Mouse (Mus musculus) adrenal gland, postnatal 25 days (tissue): ENCODE data around the gene Rasl10a. TPM values are rescaled to one million over a fixed set of nuclear protein-coding genes. Genes with fewer than 3 reads are reported as not detected.

Source experiments
- DNase-seq: peaks from one replicate; pipeline ENCODE4 v3.0.0; 2021; ENCODE audit warnings: mixed read lengths
- total RNA-seq: library from RNA; stranded (reverse); gene quantifications from 2 replicates; pipeline ENCODE4 v1.2.3, GENCODE M21; 2021

Gene Rasl10a
- total RNA-seq, 1 experiment from 2014 or later = 0.39 TPM

- DNase-seq = no peak
Observed at GRCm38 (mm10) chr11:5052200-5052854, 5.6 kb upstream of the Rasl10a start.

- no peak for DNase-seq
Observed at GRCm38 (mm10) chr11:5054151-5054550, 3.8 kb upstream of the Rasl10a start.

GRCm38 (mm10) chr11:5054874-5055273 lies 3.1 kb upstream of the Rasl10a start:
- DNase-seq = no peak

DNA sequence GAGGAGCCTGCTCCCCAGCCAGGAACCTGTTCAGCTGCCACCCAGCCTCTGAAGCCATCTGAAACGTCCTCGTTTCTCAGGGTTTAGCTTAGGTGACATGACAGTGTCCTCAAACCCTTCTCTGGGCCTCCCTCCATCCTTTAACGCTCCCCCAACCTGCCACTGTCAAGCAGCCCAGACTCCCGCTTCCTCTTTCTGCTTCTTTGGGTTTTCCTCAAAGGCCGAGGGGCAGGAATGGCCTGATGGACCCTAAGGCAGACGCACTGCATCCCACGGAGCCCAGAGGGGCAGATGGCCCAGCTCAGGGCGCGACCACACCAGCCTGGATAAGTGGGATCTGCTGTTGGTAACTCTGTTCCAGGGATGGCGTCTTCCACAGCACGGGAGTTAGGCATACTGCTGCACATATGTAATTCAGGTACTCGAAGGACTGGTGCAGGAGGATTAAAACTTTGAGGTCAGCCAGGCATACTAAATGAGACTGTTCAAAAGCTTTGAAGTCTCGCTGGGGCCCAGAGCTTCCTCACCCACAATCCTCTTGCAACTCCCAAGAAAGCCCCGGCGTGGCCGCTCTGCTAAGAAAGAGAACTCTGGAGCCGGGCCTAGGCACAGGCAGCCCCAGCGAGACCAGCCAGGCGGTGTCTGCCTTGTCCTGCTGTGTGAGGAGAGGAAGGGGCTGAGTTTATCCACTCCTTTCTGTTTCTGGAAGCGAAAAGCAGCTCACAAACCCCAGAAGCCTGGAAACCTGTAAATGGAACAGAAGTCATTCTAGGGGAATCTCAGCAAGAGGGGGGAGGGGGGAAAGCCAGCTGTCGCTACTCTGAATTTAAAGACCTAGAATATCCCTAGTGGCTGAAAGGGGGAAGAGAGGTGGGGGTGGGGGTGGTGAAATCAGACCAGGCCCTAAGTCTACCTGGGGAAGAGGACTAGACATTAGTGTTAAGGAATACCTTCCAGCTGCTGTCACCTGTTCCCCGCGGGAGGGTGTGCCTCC lies 1.7 kb upstream of the Rasl10a start:
- DNase-seq = no peak

GRCm38 (mm10) chr11:5057064-5057463 lies 864 bp upstream of the Rasl10a start:
- DNase-seq = no peak

DNA sequence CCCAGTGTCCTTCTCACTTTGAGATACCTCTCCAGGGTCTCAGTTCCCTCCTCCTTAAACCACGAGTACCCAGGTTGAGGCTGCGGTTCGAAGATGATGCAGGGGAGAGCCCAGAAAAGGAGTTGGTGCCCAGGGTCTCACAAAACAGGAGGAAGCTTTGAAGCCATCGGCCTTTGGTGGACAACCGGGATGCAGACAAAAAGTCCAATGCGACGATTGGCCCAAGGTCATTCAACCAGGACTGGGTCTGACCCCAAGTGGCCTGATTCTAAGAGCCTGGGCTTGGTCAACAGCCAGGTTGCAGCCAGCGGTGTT lies 430 bp upstream of the Rasl10a start:
- DNase-seq = no peak

DNA sequence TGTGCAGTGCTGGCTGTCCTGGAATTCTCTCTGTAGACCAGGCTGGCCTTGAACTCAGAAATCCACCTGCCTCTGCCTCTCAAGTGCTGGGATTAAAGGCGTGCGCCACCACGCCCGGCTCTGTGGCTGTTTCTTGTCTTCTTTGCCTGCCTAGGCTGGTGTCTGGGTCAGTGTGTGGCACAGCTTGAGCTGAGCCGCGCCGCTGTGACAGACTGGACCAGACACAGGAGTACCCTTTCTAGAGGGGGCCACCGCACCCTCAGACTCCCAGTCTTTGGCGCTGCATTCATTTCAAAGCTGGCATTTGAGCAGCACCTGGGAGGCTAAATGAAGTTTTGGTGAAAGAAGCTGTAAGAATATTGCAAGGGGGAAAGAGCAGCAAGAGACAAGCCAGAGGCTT lies 855 bp downstream of the Rasl10a start:
- no peak for DNase-seq

- DNase-seq = no peak
Observed at GRCm38 (mm10) chr11:5059230-5059629, 1.3 kb downstream of the Rasl10a start.

GRCm38 (mm10) chr11:5059704-5060156 lies 1.8 kb downstream of the Rasl10a start:
- DNase-seq = peak; percentile 35

DNA sequence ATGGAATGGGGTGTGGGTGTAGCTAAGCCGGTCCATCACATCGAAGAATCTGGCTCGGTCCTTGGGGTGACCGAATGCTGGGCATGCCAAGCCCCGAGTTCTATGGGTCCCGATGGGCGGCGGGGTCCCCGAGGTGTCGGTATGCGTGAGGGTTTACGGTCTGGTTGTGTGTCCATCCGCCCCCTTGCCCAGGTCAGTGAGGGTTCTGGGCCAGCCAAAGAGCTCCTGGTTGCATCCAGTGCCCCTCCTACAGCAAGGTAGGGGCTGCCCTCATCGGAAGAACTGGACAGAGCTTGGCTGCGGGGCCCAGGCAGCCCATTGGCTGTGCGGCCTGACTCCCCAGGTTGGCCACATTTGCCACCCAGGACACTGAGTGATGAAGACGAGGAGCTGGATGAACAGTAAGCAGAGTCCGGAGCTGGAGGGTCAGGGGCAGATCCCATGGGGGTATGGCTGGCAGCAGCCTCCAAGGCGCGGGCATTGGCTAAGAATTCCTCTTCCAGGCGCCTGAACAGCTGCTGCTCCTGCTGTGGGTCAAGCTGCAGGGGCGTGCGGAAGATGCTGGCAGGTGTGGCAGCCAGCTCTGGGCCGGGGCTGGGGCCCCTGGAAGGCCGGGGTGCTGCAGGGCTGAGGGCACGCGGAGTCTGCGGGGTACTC lies 3.0 kb downstream of the Rasl10a start:
- DNase-seq = no peak

- DNase-seq = peak; percentile 97
Observed at GRCm38 (mm10) chr11:5061413-5062139, 3.6 kb downstream of the Rasl10a start.

GRCm38 (mm10) chr11:5062326-5062725 lies 4.4 kb downstream of the Rasl10a start:
- DNase-seq = no peak

GRCm38 (mm10) chr11:5062860-5063505 lies 5.1 kb downstream of the Rasl10a start:
- DNase-seq = no peak

DNA sequence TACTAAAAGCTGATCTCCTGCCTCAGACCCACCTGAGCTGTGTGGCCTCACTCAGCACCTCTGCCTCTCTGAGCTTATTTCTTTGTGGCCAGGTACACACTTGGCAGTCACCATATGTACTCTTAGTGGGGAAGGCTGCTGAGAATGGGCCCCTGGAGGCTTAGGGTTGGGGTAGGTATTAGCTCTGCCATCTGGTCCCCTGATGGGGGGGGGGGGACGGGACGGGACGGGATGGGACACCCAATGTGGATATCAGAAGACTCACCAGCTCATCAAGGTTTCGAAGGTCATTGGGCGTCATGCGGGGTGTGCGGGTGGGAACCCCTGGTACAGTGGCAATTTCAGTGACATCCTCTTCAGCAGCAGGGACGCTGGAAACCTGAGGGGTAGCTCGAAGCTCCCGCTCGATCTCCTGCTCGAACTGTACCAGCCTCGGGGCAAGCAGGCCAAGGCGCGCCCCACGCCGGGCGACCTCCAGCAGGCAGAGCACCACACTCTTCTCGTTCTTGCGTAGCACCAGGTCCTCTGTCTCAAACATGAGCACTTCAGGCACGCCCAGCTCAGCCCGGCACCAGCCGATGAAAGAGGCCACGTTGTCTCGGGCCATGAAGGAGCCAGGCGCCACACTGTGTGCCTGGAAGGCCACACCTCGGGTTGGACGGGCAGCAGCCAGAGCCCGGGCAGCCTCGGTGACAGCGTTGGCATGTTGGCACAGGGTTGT lies 5.8 kb downstream of the Rasl10a start:
- peak; percentile 21 for DNase-seq

GRCm38 (mm10) chr11:5064282-5065055 lies 6.5 kb downstream of the Rasl10a start:
- no peak for DNase-seq

DNA sequence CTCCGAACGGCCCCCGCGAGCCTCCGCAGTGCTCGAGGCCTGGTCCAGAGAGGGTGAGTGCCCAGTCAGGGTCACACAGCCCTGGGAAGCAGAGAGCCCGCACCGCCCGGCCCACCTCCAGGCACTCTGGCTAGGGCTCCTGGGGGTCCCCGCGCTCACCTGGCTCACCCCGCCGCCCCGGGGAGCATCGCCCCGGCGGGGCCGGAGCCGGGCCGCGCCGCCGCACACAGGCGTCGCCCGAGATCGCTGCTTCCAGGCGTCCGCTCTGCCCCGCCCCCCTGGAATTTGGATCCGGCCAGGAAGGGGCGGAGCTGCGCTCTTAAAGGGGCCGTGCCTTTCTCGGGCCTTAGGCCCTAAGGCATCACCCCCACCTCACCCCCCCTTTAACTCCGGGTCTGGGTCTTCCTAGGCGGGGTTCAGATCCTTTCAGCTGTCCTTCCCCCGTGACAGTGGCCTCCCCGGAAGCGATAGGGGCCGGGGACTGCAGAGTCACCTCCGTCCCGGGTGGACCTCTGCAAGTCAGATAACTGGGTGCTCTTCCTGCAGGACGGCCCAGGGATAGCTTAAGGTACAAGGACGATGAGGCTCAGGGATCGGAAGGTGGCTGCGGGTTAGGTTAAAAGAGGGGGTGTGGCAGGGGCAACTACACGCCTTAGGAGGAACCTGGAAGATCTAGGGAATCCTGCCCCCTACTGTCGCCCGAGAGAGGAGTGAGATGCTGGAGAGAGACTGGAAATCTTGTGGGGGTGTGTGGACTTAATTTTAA lies 7.3 kb downstream of the Rasl10a start, which contains the start of gene Gas2l1:
Gene Gas2l1 (minus strand): TSS at position 272 of the 766 bp plus-strand sequence.
- DNase-seq = peak; percentile 93

GRCm38 (mm10) chr11:5067063-5067462 lies 9.1 kb downstream of the Rasl10a start:
- no peak for DNase-seq

DNA sequence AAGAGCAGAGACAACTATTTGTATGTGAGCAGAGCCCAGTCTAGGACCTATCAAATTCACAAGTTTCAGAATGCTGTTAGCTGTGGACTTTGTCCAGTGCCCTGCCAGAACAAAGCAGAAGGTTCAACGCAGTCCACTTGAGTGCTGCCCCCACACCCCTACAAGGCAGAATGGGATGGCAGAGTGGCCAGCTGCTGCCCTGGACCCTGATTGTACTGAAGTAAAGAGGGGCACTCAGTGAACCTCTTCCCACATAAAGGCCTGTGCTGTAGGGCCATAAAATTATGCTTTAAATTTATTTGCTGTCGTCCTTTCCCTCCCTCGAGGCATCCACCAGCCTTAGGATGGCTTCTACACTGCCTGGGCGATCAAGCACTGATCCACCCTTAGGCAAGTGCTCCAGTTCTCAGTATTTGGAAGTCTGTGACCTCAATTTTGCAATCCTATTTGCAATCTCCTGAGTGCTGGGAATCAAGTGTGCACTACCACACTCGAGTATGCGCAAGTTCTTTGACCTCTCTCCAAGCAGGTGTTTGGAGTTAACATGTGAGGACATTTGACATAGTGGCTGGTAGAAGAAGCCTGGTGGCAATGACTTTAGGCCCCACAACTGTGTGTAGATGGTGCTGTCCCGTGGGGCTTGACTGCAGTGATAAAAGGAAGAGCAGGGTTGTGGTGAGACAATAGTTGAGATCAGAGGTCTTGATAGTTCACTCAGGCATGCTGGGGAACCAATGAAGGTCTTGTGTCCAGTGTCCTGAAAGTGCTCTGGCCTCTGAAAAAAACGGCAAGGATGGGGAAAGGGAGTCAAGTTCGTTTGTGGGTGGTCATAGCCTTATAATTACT lies 10.4 kb downstream of the Rasl10a start:
- no peak for DNase-seq
